Mouse (Mus musculus) MEL (cell line): ENCODE results near the gene Zc2hc1b.

Experiments used
- CHD1 ChIP-seq: IDR thresholded peaks from 2 replicates; pipeline ENCODE4 v1.6.1; 2012; ENCODE audit warnings: low read depth, mild to moderate bottlenecking, inconsistent platforms, low read length, improper control_type of control experiment
- CHD2 ChIP-seq: IDR thresholded peaks from 2 replicates; pipeline ENCODE4 v1.6.1; 2011; ENCODE audit warnings: low read length, improper control_type of control experiment
- CTCF ChIP-seq, 3 experiments: IDR thresholded peaks in 2 of 3; conservative IDR thresholded peaks in 1 of 3; 2 replicates each; pipeline ENCODE4 v1.5.1; 2011 to 2012; ENCODE audit warnings: low read length in 3 of 3, low read depth in 2 of 3, mild to moderate bottlenecking in 2 of 3, improper control_type of control experiment in 1 of 3, inconsistent platforms in 1 of 3, mixed read lengths in 1 of 3, moderate library complexity in 1 of 3; ENCODE audit not compliant: control insufficient read depth in 1 of 3, insufficient read depth in 1 of 3, poor library complexity in 1 of 3, severe bottlenecking in 1 of 3
- MAX ChIP-seq: IDR thresholded peaks from 2 replicates; pipeline ENCODE4 v1.6.1; 2011; ENCODE audit warnings: low read length, improper control_type of control experiment
- POLR2AphosphoS2 ChIP-seq: IDR thresholded peaks from 2 replicates; pipeline ENCODE4 v1.6.1; 2011; ENCODE audit warnings: low read length, improper control_type of control experiment
- TBP ChIP-seq: IDR thresholded peaks from 2 replicates; pipeline ENCODE4 v1.8.0; 2011; ENCODE audit warnings: low read depth, low read length, improper control_type of control experiment

DNA sequence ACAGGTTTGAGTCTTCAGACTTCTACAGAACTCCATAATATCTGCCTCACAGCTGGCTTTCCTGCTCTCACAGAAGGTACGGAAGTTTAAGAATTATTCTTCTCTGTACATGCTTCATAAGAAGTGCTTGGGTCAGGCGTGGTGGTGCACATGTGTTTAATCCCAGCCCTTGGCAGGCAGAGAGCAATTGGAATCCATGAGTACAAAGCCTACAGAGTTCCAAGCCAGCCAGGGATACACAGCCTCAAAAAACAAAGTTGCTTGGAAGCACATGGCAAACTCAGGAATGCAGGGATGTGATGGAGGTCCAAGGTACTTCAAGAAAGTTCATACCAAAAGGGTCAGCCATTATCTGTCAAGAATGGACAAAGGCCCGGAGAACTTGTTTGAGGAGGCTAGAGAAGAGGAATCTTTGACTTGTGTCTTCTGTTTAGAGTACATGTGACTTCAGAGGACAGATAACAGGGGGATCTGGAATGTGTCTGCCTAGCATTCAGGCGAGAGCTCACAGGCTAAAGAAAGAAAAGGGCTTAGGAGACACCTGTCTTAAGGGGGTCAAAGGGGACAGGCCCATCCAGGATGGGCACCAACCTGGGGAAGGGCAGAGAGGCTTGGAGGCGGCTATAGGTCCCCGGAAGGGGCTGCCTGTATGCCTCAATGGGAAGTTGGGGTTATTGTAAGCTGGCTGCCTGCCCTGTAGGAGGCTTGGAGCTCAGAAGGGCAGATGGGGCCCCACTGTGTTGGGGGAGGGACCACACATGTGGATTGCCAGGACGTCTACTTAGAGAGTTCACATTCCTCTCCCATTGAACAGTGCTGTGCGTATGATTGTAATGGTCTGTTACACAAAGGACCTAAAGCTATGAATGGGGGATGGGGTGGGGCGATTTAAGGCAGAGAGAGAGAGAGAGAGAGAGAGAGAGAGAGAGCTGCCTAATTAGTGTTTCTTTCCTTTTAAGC, 60.8 kb downstream of the Zc2hc1b start:
- TF ChIP-seq TBP (no peak), MAX (no peak), POLR2AphosphoS2 (no peak), CTCF (IDR thresholded peaks at IDR 0.05 in 2 of 3, conservative IDR thresholded peaks at IDR 0.05 in 1 of 3; ENCODE audit: control insufficient read depth in 1 of 3, insufficient read depth in 1 of 3, low read depth in 2 of 3, low read length in 3 of 3, poor library complexity in 1 of 3, severe bottlenecking in 1 of 3) (no peak), CHD2 (no peak), CHD1 (no peak)
